Mouse (Mus musculus): Measurements from ENCODE around the gene Cenpa. TPM values are rescaled to one million over a fixed set of nuclear protein-coding genes. Genes with fewer than 3 reads are reported as not detected.
A peak's percentile ranks its signal among the peaks of the same experiment; 100 is the strongest.

Gene Cenpa
- polyA plus RNA-seq, 1 experiment from 2014 or later: 467 TPM

DNA sequence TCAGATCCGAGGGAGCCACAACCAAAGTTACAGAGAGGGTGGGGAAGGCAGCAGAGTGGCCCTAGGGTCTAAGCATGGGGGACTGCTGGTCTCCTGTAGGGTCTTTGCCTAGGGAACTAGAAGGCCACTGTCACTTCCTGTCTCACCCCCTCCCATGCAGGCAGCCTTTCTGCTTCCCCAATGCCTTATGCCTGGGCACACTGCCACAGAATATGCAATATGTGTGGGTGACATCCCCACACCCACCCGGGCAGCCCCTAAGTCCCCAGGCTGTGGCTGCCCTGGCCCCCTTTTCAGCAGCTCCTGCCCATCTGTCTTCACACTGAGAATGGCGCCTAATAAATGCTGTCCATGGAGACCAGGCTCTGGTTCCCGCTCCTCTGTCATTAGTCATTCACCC, 41.7 kb upstream of the Cenpa start:
- no peak overlapping the region for H3K27ac ChIP-seq (replicated peaks)
- no peaks in the 10 kb centered on the region for H3K36me3 ChIP-seq (replicated peaks)
- H3K9me3 ChIP-seq: no peaks in the 10 kb centered on the region
- H3K27me3 ChIP-seq (replicated peaks; ENCODE audit: low read depth, poor library complexity, severe bottlenecking): peaks cover 59% of the 10 kb centered on the region
- H3K4me3 ChIP-seq: no peak overlapping the region
- 61% methylated on average over 4 of the region's 4 CpGs for WGBS
- no peak for DNase-seq (ENCODE audit: low spot score)
- H3K4me1 ChIP-seq: peaks cover 24% of the 10 kb centered on the region

DNA sequence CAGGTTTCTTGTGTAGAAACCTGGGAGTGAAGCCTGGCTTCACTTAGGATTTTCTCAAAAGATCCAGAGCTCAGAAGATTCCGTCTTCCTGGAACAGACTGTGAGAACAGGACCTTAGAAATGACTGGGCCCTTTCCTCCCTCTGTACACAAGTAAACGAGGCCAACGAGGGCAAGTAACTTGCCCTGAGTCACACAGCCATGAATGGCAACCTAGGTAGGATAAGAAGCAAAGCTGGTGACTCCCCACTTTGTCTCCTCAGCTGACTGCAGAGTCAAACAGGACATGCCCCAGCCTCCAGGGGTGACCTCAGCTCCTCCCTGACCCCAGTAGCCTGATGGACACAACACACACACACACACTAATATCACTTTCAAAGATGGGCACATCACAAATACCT, 41.2 kb upstream of the Cenpa start:
- 76% methylated on average over 3 of the region's 3 CpGs for WGBS
- peaks cover 55% of the 10 kb centered on the region for H3K27me3 ChIP-seq (replicated peaks; ENCODE audit: low read depth, poor library complexity, severe bottlenecking)
- DNase-seq (ENCODE audit: low spot score): no peak
- H3K4me3 ChIP-seq: no peak overlapping the region
- H3K4me1 ChIP-seq: peaks cover 24% of the 10 kb centered on the region
- no peak overlapping the region for H3K27ac ChIP-seq (replicated peaks)
- no peaks in the 10 kb centered on the region for H3K36me3 ChIP-seq (replicated peaks)
- H3K9me3 ChIP-seq: no peaks in the 10 kb centered on the region

DNA sequence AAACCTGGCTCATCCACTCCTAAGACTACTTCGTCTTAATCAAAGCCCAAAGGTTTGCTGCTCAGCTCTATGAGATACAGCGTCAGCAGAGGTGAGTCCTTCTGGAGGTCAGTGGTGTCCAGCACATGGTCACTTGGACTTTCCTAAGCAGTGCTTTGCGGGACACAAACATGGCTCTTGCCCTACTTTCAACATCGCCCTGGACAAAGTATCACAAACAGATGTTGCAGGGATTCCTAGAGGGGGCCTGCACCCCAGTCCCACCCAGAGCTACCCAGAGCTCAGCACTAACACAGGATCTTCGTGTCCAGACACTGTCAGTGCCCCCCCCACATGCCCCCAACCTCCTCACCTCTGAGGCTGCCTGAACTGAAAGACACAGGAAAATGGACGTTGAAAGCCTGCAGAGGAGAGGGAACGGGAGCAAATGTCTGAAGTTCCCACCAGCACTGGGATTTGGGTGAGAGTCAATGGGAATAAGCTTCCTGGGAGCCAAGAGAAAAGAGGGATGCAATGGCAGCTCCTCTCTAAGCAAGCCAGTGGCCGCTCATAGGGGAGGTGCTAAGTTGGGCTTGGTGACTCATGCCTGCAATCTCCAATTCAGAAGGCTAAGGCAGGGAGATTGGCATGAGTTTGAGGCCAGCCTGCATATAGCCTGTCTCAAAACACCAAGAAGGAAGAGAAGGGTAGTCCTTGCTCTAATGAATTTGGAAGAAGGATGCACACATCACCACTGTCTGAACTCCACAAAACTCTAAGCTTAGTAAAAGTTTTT, 40.1 kb upstream of the Cenpa start:
- H3K4me3 ChIP-seq: no peak overlapping the region
- no peak overlapping the region for H3K27ac ChIP-seq (replicated peaks)
- H3K27me3 ChIP-seq (replicated peaks; ENCODE audit: low read depth, poor library complexity, severe bottlenecking): peaks cover 44% of the 10 kb centered on the region
- 82% methylated on average over 8 of the region's 8 CpGs for WGBS
- no peak for DNase-seq (ENCODE audit: low spot score)
- no peaks in the 10 kb centered on the region for H3K9me3 ChIP-seq
- H3K4me1 ChIP-seq: peaks cover 24% of the 10 kb centered on the region
- no peaks in the 10 kb centered on the region for H3K36me3 ChIP-seq (replicated peaks)

DNA sequence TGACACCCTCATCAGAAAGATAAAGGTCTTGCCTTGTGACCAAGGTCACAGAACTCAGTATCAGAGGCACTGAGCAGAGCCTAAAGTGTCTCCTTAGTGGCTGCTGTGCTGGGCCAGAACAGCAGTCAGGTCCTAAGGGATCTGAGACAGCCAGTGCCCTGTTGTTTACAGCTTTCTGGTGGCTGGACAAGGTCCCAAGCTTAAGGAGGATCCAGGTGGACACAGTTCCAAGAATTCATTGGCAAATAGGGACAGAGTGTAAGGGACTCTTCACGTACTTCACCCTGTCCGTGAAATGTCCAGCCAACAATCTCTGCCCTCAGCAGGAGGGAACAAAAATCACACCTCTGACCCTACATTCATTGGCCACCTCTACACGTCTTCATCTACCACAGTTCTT, 38.1 kb upstream of the Cenpa start:
- peaks cover 7% of the 10 kb centered on the region for H3K4me1 ChIP-seq
- no peaks in the 10 kb centered on the region for H3K36me3 ChIP-seq (replicated peaks)
- no peak overlapping the region for H3K27ac ChIP-seq (replicated peaks)
- no peak for DNase-seq (ENCODE audit: low spot score)
- H3K27me3 ChIP-seq (replicated peaks; ENCODE audit: low read depth, poor library complexity, severe bottlenecking): peaks cover 24% of the 10 kb centered on the region
- no peak overlapping the region for H3K4me3 ChIP-seq
- no peaks in the 10 kb centered on the region for H3K9me3 ChIP-seq
- WGBS: 79% methylated on average over 3 of the region's 3 CpGs

DNA sequence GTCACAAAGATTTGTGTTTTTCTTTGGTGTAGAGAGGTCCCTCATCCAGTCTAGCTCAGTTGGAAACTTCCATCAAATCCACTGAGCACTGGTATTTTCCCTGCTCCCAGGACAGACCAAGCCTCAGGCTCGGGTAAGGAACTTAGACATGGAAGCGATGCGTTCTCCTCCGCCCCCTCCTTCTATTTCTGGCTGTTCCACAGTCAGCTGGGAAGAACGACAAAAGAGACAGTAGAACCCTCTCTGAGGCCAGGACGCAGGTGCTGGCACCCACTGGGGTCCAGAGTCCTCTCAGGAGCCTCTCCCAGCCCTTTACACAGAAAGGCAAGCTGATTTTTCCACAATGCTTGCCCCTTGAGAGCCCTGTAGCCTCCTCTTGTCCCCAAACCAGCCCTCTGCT, 36.2 kb upstream of the Cenpa start:
- no peaks in the 10 kb centered on the region for H3K9me3 ChIP-seq
- H3K36me3 ChIP-seq (replicated peaks): no peaks in the 10 kb centered on the region
- H3K27me3 ChIP-seq (replicated peaks; ENCODE audit: low read depth, poor library complexity, severe bottlenecking): peaks cover 5% of the 10 kb centered on the region; the same call in 1 of the 2 replicates
- WGBS: 80% methylated on average over 6 of the region's 6 CpGs
- H3K4me3 ChIP-seq: no peak overlapping the region
- no peak overlapping the region for H3K27ac ChIP-seq (replicated peaks)
- no peaks in the 10 kb centered on the region; the same call in 1 of the 2 replicates for H3K4me1 ChIP-seq
- no peak for DNase-seq (ENCODE audit: low spot score)

DNA sequence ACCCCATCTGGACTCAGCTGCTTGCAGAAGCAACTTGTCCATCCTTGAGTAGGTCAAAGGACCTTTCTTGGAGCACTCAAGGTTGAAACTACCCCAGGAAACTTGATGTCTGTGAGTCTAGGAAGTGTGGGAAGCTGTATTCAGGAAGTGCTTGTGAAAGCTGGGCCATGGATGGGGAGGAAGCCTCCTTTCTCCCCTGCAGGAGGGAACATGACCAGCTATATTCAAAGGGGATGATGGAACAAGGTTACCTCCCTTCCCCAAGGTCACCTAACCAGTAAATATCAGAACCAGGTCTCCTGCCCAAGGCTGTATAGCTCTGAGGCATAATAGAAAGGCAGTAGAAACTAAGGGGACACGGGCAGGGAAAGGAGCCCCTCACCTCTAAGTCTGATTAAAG, 34.4 kb upstream of the Cenpa start:
- Histone ChIP-seq H3K4me1 (no peaks in the 10 kb centered on the region; the same call in 1 of the 2 replicates), H3K27me3 (replicated peaks; ENCODE audit: low read depth, poor library complexity, severe bottlenecking) (0 out of 2 replicates have a peak, but pooled peaks cover 10% of the 10 kb centered on the region), H3K9me3 (no peaks in the 10 kb centered on the region), H3K4me3 (no peak overlapping the region), H3K27ac (replicated peaks) (no peak overlapping the region), H3K36me3 (replicated peaks) (no peaks in the 10 kb centered on the region)
- WGBS: 61% methylated on average over 1 of the region's 1 CpGs
- DNase-seq (ENCODE audit: low spot score): no peak

DNA sequence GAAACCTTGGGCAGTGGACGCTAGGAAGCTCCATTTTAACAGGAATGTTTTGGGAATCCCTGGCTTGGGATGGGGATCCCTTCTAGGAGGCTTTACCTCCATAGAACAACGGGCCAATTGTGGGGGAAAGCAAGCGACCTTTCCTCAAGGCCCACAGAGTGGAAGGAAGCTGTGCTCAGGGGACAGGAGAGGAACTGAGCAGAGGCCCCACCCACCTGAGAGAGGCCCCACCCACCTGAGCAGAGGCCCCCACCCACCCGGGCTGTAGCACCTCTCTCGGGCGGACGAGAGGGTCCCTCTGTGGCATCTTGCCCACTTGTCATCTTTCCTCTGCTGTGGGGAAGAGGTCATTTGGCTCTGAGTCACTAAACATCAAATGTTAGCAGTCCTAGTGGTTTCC, 29.6 kb upstream of the Cenpa start:
- H3K27me3 ChIP-seq (replicated peaks; ENCODE audit: low read depth, poor library complexity, severe bottlenecking): 0 out of 2 replicates have a peak, but pooled peaks cover 10% of the 10 kb centered on the region
- 48% methylated on average over 7 of the region's 7 CpGs for WGBS
- H3K27ac ChIP-seq (replicated peaks): no peak overlapping the region
- no peak overlapping the region for H3K4me3 ChIP-seq
- H3K9me3 ChIP-seq: no peaks in the 10 kb centered on the region
- DNase-seq (ENCODE audit: low spot score): no peak
- no peaks in the 10 kb centered on the region for H3K4me1 ChIP-seq
- no peaks in the 10 kb centered on the region for H3K36me3 ChIP-seq (replicated peaks)

DNA sequence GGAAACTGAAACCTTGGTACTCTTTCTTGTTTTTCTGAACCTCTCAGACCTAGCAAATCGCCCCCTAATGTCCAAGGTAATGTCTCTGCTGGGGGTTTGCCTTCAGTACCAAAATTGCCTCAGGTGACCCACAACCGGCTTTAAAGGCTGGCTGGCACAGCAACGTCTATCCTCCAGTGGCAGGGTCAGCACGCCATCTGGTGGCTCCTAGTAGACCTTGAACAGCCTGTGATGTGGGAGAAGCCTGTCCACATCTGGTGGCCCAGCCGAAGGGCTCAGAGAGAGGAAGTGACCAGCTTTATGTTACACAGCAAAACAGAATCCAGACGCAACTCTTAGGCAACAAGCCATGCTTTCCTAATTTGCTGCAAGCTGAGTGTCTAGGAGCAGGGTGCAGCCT, 28.5 kb upstream of the Cenpa start:
- Histone ChIP-seq H3K4me1 (no peaks in the 10 kb centered on the region), H3K36me3 (replicated peaks) (no peaks in the 10 kb centered on the region), H3K9me3 (no peaks in the 10 kb centered on the region), H3K4me3 (no peak overlapping the region), H3K27ac (replicated peaks) (no peak overlapping the region), H3K27me3 (replicated peaks; ENCODE audit: low read depth, poor library complexity, severe bottlenecking) (0 out of 2 replicates have a peak, but pooled peaks cover 10% of the 10 kb centered on the region)
- DNase-seq (ENCODE audit: low spot score): peak; percentile 82
- WGBS: 4% methylated on average over 6 of the region's 6 CpGs

DNA sequence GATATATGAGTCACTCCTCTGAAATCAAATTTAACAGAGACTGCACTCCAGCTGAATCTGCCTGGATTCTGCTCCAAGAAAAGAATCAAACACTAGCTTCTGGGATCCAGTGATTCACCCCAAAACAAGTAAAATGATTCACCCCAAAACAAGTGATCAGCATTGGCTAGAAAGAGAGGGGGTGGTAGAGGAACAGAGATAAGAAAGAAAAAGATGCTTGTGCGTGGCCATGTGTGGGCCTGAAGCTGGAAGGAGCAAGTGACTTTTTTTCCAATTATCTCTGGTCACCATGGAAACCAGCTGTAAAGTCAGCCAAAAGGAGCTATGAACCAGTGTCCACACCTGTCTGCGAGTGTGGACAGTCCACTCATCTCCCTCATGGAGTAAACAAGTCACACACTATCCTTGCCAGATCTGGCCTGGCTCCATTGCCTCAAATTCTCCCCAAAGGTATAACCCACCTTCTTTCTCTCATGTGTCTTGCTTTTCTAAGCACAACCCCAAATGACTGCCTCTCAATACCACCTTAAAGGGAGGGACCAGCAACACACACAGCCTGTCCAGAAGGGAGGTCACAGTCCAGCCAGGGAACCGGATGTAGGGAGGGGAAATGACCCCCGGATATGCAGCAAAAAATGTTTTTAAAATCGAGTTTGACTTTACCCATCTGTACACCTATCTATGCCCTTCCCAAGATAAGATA, 22.9 kb upstream of the Cenpa start:
- H3K4me3 ChIP-seq: no peak overlapping the region
- WGBS: 73% methylated on average over 5 of the region's 5 CpGs
- no peak for DNase-seq (ENCODE audit: low spot score)
- H3K27me3 ChIP-seq (replicated peaks; ENCODE audit: low read depth, poor library complexity, severe bottlenecking): no peaks in the 10 kb centered on the region
- no peak overlapping the region for H3K27ac ChIP-seq (replicated peaks)
- no peaks in the 10 kb centered on the region for H3K36me3 ChIP-seq (replicated peaks)
- H3K4me1 ChIP-seq: peaks cover 11% of the 10 kb centered on the region
- no peaks in the 10 kb centered on the region for H3K9me3 ChIP-seq

DNA sequence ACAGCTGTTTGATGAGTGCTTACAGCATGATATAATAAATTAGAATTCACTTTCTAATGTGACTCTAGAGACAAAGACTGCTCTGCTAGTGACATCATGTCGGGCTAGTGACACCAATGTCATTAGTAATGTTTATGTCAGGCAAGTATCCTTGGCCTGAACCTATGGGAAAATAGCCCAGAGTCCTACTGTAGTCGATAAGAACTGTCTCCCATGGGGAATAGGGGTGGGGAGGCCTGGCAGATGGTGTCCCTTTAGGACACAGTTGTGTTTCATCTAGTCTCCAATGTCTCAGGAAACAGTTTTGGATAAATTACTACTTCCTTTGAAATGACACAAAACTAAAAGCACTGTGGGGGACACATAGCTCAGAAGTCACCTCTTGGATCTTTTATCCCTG, 20.5 kb upstream of the Cenpa start:
- Histone ChIP-seq H3K4me1 (peaks cover 23% of the 10 kb centered on the region), H3K27ac (replicated peaks) (no peak overlapping the region), H3K9me3 (no peaks in the 10 kb centered on the region), H3K4me3 (no peak overlapping the region), H3K36me3 (replicated peaks) (0 out of 2 replicates have a peak, but pooled peaks cover 2% of the 10 kb centered on the region), H3K27me3 (replicated peaks; ENCODE audit: low read depth, poor library complexity, severe bottlenecking) (no peaks in the 10 kb centered on the region)
- DNase-seq (ENCODE audit: low spot score): no peak
- WGBS: 80% methylated on average over 2 of the region's 2 CpGs

DNA sequence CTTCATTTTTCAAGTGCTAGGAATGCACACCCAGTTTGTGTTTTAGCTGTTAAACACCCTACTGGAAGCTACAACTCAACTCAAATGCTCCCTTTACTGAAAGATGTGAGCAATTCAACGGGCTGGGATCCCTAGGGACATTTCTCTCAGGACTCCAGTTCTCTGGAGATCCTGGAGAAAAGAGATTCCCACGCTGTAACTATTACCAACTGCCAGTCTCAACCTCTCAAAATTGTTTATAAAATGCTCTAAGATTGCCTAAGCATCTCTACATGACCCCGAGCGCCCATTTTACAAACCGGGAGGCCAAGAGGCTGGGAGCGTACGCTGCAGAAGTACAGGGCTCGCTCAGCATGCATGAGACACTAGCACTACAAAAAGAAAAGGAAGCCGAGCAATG, 19.2 kb upstream of the Cenpa start:
- H3K27ac ChIP-seq (replicated peaks): peak overlapping the region; percentile 82
- 21% methylated on average over 9 of the region's 9 CpGs for WGBS

DNA sequence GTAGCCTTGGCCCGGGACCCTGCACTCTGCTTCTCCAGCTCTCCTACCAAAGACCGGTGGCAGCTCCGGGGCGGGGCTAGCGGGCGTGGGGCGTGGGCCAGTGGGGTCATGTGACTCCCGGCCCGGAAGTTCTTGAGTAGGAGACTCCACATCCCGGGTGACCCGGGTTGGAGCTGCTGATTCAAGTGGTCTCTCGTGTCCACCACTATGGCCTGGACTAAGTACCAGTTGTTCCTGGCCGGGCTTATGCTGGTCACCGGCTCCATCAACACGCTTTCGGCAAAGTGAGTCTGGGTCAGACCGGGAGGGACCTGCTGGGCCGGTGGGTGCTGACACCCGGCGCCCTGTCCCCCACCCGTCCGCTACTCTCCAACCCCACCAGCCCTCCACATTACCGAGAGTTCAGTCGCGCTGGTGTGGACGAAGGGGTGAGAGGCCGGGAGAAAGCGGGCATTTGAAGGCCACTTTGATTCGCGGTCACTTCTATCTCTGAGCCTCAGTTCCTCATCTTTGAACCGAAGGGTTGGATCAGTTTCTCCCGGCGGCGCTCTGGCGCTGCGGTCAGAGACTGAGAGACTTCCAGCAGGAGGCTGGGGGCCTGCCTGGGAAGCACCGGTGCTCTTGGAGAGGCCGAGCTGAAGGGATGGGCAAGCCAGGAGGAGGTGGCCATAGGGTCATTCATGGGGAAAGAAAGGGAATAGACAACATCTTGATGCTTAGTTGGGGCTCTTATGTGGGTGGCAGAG, 18.6 kb upstream of the Cenpa start, which contains the start of gene Slc35f6:
TSS of gene Slc35f6 (plus strand) at position 119 of the 746 bp plus-strand sequence.
- Histone ChIP-seq H3K27me3 (replicated peaks; ENCODE audit: low read depth, poor library complexity, severe bottlenecking) (no peaks in the 10 kb centered on the region), H3K4me1 (peaks cover 23% of the 10 kb centered on the region), H3K9me3 (no peaks in the 10 kb centered on the region), H3K27ac (replicated peaks) (peak within 1 kb of the TSS; percentile 82), H3K36me3 (replicated peaks) (0 out of 2 replicates have a peak, but pooled peaks cover 11% of the 10 kb centered on the region), H3K4me3 (peak within 1 kb of the TSS; percentile 92)
- DNase-seq (ENCODE audit: low spot score): peak; percentile 93
- WGBS: under 1% methylated on average over 38 of the region's 38 CpGs

More for the DNA sequence above, 19.2 kb upstream of the Cenpa start:
- DNase-seq (ENCODE audit: low spot score): no peak
- Histone ChIP-seq H3K4me1 (peaks cover 23% of the 10 kb centered on the region), H3K27me3 (replicated peaks; ENCODE audit: low read depth, poor library complexity, severe bottlenecking) (no peaks in the 10 kb centered on the region), H3K9me3 (no peaks in the 10 kb centered on the region), H3K36me3 (replicated peaks) (0 out of 2 replicates have a peak, but pooled peaks cover 11% of the 10 kb centered on the region), H3K4me3 (peak overlapping the region; percentile 92)
